Mouse (Mus musculus): ENCODE results near the gene Zfp112.

- TF ChIP-seq TAL1 (IDR thresholded peaks at IDR 0.05; ENCODE audit: low read length) (no peak), GATA1 (IDR thresholded peaks at IDR 0.05; ENCODE audit: low read length) (no peak)
Measured at GRCm38 (mm10) chr7:24142566-24142965, 30.5 kb downstream of the Zfp112 start.
